Mouse (Mus musculus) heart, adult 2 months (tissue): ENCODE results near the gene Irak2.

Experiments used
- CTCF ChIP-seq: fragments of 200-600 bp; IDR thresholded peaks from 2 replicates; pipeline ENCODE4 v1.8.1; 2022; ENCODE audit warnings: antibody characterized with exemption, mild to moderate bottlenecking, moderate library complexity
- POLR2A ChIP-seq: fragments of 200-500 bp; IDR thresholded peaks from 2 replicates; pipeline ENCODE4 v1.6.1; 2011; ENCODE audit warnings: mild to moderate bottlenecking, low read depth, low read length, control low read depth; ENCODE audit not compliant: insufficient read depth

- TF ChIP-seq POLR2A, result no peak
- no peak for TF ChIP-seq CTCF
Measured at GRCm38 (mm10) chr6:113600543-113601139, 37.6 kb upstream of the Irak2 start, which contains the start of gene Fancd2os.
